Mouse (Mus musculus) intestine, postnatal 0 days (tissue): ENCODE measurements at regions not wholly inside any gene's neighbourhood (a gene's known extent, or its start where the extent isn't known, plus 50 kb on each side); places are given as distances from the start of the nearest gene placed in this dataset.
A peak's percentile ranks its signal among the peaks of the same experiment; 100 is the strongest.

Experiments
- ATAC-seq: fragments of 200-750 bp; cut with Nextera tagmentation; 2 replicates; pipeline ENCODE4 v1.8.0; 2017; ENCODE audit warnings: mild to moderate bottlenecking, moderate TSS enrichment, moderate library complexity
- H3K27ac ChIP-seq: fragments of 300-500 bp; sonication (generic); 2 replicates; pipeline ENCODE4 v1.5.1; 2014; ENCODE audit warnings: mild to moderate bottlenecking, low read depth, low read length, moderate library complexity
- H3K27me3 ChIP-seq: fragments of 300-500 bp; sonication (generic); replicated peaks from 2 replicates; pipeline ENCODE4 v1.6.1; 2014; ENCODE audit warnings: low read length, mixed read lengths; ENCODE audit not compliant: control insufficient read depth, insufficient read depth
- H3K36me3 ChIP-seq: fragments of 300-500 bp; sonication (generic); 2 replicates; pipeline ENCODE4 v1.6.1; 2014; ENCODE audit warnings: mild to moderate bottlenecking, moderate library complexity; ENCODE audit not compliant: control insufficient read depth, insufficient read depth
- H3K4me1 ChIP-seq: fragments of 300-500 bp; sonication (generic); replicated peaks from 2 replicates; pipeline ENCODE4 v1.6.1; 2014; ENCODE audit warnings: antibody characterized with exemption, low read length, mixed read lengths; ENCODE audit not compliant: control insufficient read depth, insufficient read depth
- H3K4me2 ChIP-seq: fragments of 300-500 bp; sonication (generic); replicated peaks from 2 replicates; pipeline ENCODE4 v1.6.1; 2014; ENCODE audit warnings: low read depth, mild to moderate bottlenecking, moderate library complexity
- H3K4me3 ChIP-seq: fragments of 300-500 bp; sonication (generic); 2 replicates; pipeline ENCODE4 v1.5.1; 2014; ENCODE audit warnings: low read depth, low read length
- H3K9ac ChIP-seq: fragments of 300-500 bp; sonication (generic); 2 replicates; pipeline ENCODE4 v1.6.1; 2014; ENCODE audit warnings: mild to moderate bottlenecking, low read depth, low read length
- H3K9me3 ChIP-seq: fragments of 300-500 bp; sonication (generic); 2 replicates; pipeline ENCODE4 v1.6.1; 2016; ENCODE audit warnings: mixed run types; ENCODE audit not compliant: control insufficient read depth
- CTCF ChIP-seq: sonication (generic); IDR thresholded peaks from 2 replicates; pipeline ENCODE4 v1.5.1; 2016; ENCODE audit warnings: low read depth, mild to moderate bottlenecking, control low read depth, antibody characterized with exemption, moderate library complexity
- WGBS: fragments of 180-500 bp; shearing (Covaris S2); extraction: QIAGEN DNeasy Blood & Tissue Kit; methylation state at CpG from one replicate; pipeline ENCODE4 v1.1.7; 2014; 5-methylcytosine and 5-hydroxymethylcytosine counted together

DNA sequence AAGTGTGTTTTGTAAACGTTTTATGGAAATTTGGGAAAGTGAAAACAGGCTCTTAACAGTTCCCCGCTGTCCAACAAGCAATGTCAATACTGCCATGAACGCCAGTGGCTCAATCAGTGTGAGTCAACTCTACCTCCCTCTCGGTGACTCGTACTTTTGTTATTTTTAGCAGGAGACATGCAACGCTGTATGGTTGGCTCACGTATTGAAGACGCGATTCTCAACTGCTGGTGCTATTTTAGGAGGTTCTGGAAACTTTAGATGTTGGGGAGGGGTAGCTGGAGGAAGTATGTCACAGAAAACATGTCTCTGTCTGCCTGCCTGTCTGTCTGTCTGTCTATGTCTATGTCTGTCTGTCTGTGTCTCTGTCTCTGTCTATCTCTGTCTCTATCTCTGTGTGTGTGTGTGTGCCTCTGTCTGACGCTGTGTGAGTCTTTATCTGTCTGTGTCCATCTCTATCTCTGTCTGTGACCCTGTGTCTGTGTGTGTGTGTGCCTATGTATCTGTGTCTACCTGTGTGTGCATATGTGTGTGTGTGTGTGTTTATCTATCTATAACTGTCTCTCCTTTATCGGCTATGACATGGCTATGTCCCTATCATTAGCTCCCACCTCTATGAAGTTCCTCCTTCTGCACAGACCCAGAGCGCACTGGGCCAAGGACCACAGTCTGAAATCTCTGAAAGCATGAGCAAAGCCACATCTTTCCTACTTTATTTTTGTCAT lies 283.9 kb upstream of the Runx1 start:
- no peak overlapping the region for H3K4me2 ChIP-seq
- no peaks in the 10 kb centered on the region for H3K27me3 ChIP-seq
- WGBS: 62% methylated on average over 12 of the region's 12 CpGs
- H3K4me1 ChIP-seq: no peaks in the 10 kb centered on the region
- no peak overlapping the region for H3K9ac ChIP-seq
- TF ChIP-seq CTCF: no peak
- H3K9me3 ChIP-seq: no peaks in the 10 kb centered on the region
- H3K4me3 ChIP-seq: no peak overlapping the region
- H3K27ac ChIP-seq: no peak overlapping the region
- H3K36me3 ChIP-seq: no peaks in the 10 kb centered on the region
- ATAC-seq: no peak

DNA sequence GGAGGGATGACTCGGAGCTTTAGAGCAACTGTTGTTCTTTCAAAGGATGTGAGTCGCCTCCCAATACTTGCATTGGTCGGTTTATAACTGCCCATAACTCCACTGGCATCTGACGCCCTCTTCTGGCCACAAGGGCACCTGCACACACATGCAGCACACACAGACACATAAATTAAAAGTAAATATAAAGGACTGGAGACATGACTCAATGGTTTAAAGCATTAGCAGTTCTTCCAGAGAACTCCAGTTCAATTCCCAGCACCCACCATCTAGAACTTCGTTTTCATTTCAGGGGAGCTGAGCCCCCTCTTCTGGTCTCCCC lies 281.5 kb upstream of the Runx1 start:
- ATAC-seq: no peak
- peak; percentile 28; the same call in 1 of the 2 replicates for TF ChIP-seq CTCF
- H3K9ac ChIP-seq: no peak overlapping the region
- H3K4me1 ChIP-seq: no peaks in the 10 kb centered on the region
- no peaks in the 10 kb centered on the region for H3K27me3 ChIP-seq
- H3K27ac ChIP-seq: no peak overlapping the region
- 75% methylated on average over 5 of the region's 5 CpGs for WGBS
- no peaks in the 10 kb centered on the region for H3K36me3 ChIP-seq
- H3K4me3 ChIP-seq: no peak overlapping the region
- H3K4me2 ChIP-seq: no peak overlapping the region
- no peaks in the 10 kb centered on the region for H3K9me3 ChIP-seq

DNA sequence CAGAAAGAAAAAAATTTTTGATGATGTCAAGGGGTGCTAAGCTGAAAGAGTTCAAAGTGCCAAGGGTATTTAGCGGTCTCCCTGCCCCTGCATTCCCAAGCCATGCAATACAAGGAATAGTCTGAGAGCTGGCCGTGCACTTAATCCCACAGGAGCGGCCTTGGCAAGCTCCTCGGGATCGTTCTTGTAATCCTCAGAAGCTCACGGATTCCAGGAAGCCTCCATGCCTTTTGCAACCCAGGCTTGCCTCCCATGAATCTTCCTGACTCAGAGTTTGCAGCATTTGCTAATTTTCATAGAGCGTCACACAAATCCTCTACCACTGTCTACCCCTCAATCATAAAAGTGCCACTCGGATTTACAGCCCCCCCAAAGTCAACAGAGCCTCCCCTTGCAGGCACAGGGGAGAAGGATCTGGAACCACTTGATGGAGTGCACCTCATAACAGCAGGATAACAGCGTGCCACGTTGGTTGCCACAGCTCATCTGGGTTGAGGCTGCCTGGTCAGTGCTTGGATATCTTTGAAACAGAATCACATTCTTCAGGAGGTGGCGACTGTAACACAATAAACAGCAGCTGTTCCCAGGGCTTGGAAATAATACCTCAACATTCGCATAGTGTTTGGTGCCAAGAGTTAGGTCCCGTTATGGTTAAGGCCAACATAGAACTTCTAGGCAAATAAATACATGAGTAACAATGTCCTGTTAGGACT lies 281.0 kb upstream of the Runx1 start:
- H3K36me3 ChIP-seq: no peaks in the 10 kb centered on the region
- H3K4me2 ChIP-seq: no peak overlapping the region
- H3K4me1 ChIP-seq: no peaks in the 10 kb centered on the region
- no peak overlapping the region for H3K4me3 ChIP-seq
- H3K27me3 ChIP-seq: no peaks in the 10 kb centered on the region
- no peak for TF ChIP-seq CTCF
- WGBS: 58% methylated on average over 13 of the region's 13 CpGs
- ATAC-seq: no peak
- no peak overlapping the region for H3K9ac ChIP-seq
- no peak overlapping the region for H3K27ac ChIP-seq
- no peaks in the 10 kb centered on the region for H3K9me3 ChIP-seq

DNA sequence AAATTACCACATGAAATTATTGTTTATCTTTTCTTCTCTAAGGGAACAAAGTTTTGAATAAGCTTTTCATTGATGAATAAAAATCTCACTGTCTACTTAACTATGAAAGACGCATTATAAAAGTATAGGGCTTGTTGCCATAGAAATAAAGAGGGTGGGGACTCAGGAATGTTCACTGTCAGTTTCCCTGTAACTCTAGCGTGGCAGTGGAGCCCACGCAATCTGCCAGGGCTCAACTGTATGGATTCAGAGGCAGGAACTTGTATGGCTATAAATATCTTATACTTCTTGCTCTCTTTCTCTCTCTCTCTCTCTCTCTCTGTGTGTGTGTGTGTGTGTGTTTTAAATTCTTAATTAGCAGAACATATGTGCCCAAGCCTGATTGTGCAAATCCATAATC lies 276.2 kb upstream of the Runx1 start:
- Histone ChIP-seq H3K4me3 (no peak overlapping the region), H3K27ac (no peak overlapping the region), H3K4me1 (no peaks in the 10 kb centered on the region), H3K9ac (no peak overlapping the region), H3K36me3 (no peaks in the 10 kb centered on the region), H3K4me2 (no peak overlapping the region), H3K9me3 (no peaks in the 10 kb centered on the region), H3K27me3 (no peaks in the 10 kb centered on the region)
- no peak for ATAC-seq
- WGBS: 37% methylated on average over 3 of the region's 3 CpGs
- TF ChIP-seq CTCF: no peak

DNA sequence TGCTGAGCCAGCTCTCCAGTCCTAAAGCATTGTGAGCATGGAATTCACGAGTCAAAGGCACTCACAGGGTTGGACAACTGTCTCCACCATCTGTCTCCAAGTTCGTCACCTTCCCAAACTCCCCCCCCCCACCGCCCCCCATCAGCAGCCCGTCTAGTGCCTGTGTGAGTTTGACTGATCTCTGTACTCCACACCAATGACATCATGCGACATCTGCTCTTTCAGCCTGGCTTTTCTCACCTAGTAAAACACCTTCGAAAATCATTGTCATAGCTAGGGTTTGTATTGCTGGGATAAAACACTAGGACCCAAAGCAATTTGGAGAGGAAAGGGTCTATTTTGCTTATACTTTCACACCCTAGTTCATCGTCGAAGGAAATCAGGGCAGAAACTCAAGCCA lies 272.1 kb upstream of the Runx1 start:
- Histone ChIP-seq H3K36me3 (no peaks in the 10 kb centered on the region), H3K4me1 (no peaks in the 10 kb centered on the region), H3K9ac (no peak overlapping the region), H3K9me3 (no peaks in the 10 kb centered on the region), H3K4me3 (no peak overlapping the region), H3K27ac (no peak overlapping the region), H3K27me3 (no peaks in the 10 kb centered on the region), H3K4me2 (no peak overlapping the region)
- ATAC-seq: no peak
- no peak for TF ChIP-seq CTCF
- 73% methylated on average over 8 of the region's 8 CpGs for WGBS

DNA sequence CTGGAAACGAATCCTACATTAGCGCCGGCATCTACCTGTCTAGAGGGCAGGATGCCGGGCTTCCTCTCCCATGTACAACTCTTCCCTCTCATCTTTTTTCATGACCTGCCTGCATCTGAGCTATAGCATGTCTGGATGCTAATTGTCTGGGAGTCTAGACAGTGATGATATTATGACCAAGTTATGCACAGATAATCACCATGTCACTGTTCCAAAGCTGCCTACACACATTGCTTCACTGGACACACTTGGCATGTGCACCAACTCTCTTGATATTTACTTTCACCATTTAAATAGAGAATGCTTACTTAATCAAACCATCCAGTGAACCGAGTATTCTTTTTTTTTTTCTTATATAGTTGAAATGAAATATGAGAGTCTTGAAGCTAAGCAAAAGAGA lies 270.2 kb upstream of the Runx1 start:
- no peak for ATAC-seq
- Histone ChIP-seq H3K4me3 (no peak overlapping the region), H3K4me2 (no peak overlapping the region), H3K27ac (no peak overlapping the region), H3K9me3 (no peaks in the 10 kb centered on the region), H3K27me3 (no peaks in the 10 kb centered on the region), H3K9ac (no peak overlapping the region), H3K36me3 (no peaks in the 10 kb centered on the region), H3K4me1 (no peaks in the 10 kb centered on the region)
- 71% methylated on average over 5 of the region's 5 CpGs for WGBS
- no peak for TF ChIP-seq CTCF
